Mouse (Mus musculus) heart, embryonic 15.5 days (tissue): ENCODE results near the gene Alox12b. TPM values are rescaled to one million over a fixed set of nuclear protein-coding genes. Genes with fewer than 3 reads are reported as not detected.

ENCODE experiments used
- ATAC-seq: fragments of 200-750 bp; cut with Nextera tagmentation; replicated peaks from 2 replicates; pipeline ENCODE4 v1.8.0; 2017; ENCODE audit warnings: low read depth, moderate TSS enrichment; ENCODE audit not compliant: insufficient number of reproducible peaks, insufficient read depth, low FRiP score
- H3K27ac ChIP-seq: fragments of 300-500 bp; sonication (generic); 2 replicates; pipeline ENCODE4 v1.5.1; 2015; ENCODE audit warnings: mild to moderate bottlenecking, inconsistent platforms
- H3K27me3 ChIP-seq: fragments of 300-500 bp; sonication (generic); 2 replicates; pipeline ENCODE4 v1.6.1; 2015; ENCODE audit warnings: inconsistent platforms
- H3K36me3 ChIP-seq: fragments of 300-500 bp; sonication (generic); 2 replicates; pipeline ENCODE4 v1.6.1; 2015; ENCODE audit warnings: mild to moderate bottlenecking, inconsistent platforms
- H3K4me1 ChIP-seq: fragments of 300-500 bp; sonication (generic); replicated peaks from 2 replicates; pipeline ENCODE4 v1.6.1; 2015; ENCODE audit warnings: inconsistent platforms
- H3K4me2 ChIP-seq: fragments of 300-500 bp; sonication (generic); 2 replicates; pipeline ENCODE4 v1.6.1; 2015; ENCODE audit warnings: inconsistent platforms, mild to moderate bottlenecking, moderate library complexity
- H3K4me3 ChIP-seq: fragments of 300-500 bp; sonication (generic); 2 replicates; pipeline ENCODE4 v1.5.1; 2015; ENCODE audit warnings: mild to moderate bottlenecking, inconsistent platforms
- H3K9ac ChIP-seq: fragments of 300-500 bp; sonication (generic); 2 replicates; pipeline ENCODE4 v1.6.1; 2015; ENCODE audit warnings: mild to moderate bottlenecking, inconsistent platforms
- H3K9me3 ChIP-seq: fragments of 300-500 bp; sonication (generic); replicated peaks from 2 replicates; pipeline ENCODE4 v1.6.1; 2016; ENCODE audit warnings: inconsistent platforms
- WGBS: fragments of 180-500 bp; shearing (Covaris S2); methylation state at CpG from one replicate; pipeline ENCODE4 v1.1.7; 2015; ENCODE audit warnings: mixed read lengths; 5-methylcytosine and 5-hydroxymethylcytosine counted together
- polyA plus RNA-seq: library from polyadenylated mRNA; unstranded; fragments of >200 nt; fragmentation: Nextera tagmentation; extraction: Ambion mirVana; gene quantifications from 2 replicates; pipeline ENCODE4 v1.2.1, GENCODE M21; 2015

The Alox12b gene
- polyA plus RNA-seq, 1 experiment from 2014 or later, result 0.05 TPM

GRCm38 (mm10) chr11:69117737-69118695, 38.8 kb upstream of the Alox12b start:
- peak overlapping the region; percentile 66 for H3K4me3 ChIP-seq
- H3K4me2 ChIP-seq, result peak overlapping the region; percentile 87
- peak overlapping the region; percentile 91 for H3K27ac ChIP-seq
- H3K36me3 ChIP-seq, result no peaks in the 10 kb centered on the region
- H3K4me1 ChIP-seq, result peaks cover 36% of the 10 kb centered on the region
- peak overlapping the region; percentile 76 for H3K9ac ChIP-seq
- no peak for ATAC-seq
- H3K27me3 ChIP-seq, result no peaks in the 10 kb centered on the region
- WGBS, result under 1% methylated on average over 45 of the region's 45 CpGs
- no peaks in the 10 kb centered on the region for H3K9me3 ChIP-seq

GRCm38 (mm10) chr11:69118765-69119164, 38.0 kb upstream of the Alox12b start:
- Histone ChIP-seq H3K27me3 (no peaks in the 10 kb centered on the region), H3K9ac (no peak overlapping the region), H3K4me2 (peak overlapping the region; percentile 87), H3K36me3 (no peaks in the 10 kb centered on the region), H3K9me3 (no peaks in the 10 kb centered on the region), H3K27ac (peak overlapping the region; percentile 91), H3K4me1 (peaks cover 39% of the 10 kb centered on the region), H3K4me3 (peak overlapping the region; percentile 66)
- no peak for ATAC-seq
- under 1% methylated on average over 15 of the region's 15 CpGs for WGBS

GRCm38 (mm10) chr11:69119446-69120155, 37.2 kb upstream of the Alox12b start:
- no peaks in the 10 kb centered on the region for H3K27me3 ChIP-seq
- no peaks in the 10 kb centered on the region for H3K9me3 ChIP-seq
- H3K27ac ChIP-seq, result no peak overlapping the region
- peaks cover 39% of the 10 kb centered on the region for H3K4me1 ChIP-seq
- H3K9ac ChIP-seq, result no peak overlapping the region
- peak overlapping the region; percentile 87 for H3K4me2 ChIP-seq
- peak overlapping the region; percentile 66 for H3K4me3 ChIP-seq
- H3K36me3 ChIP-seq, result no peaks in the 10 kb centered on the region
- ATAC-seq, result no peak
- 45% methylated on average over 14 of the region's 14 CpGs for WGBS

DNA sequence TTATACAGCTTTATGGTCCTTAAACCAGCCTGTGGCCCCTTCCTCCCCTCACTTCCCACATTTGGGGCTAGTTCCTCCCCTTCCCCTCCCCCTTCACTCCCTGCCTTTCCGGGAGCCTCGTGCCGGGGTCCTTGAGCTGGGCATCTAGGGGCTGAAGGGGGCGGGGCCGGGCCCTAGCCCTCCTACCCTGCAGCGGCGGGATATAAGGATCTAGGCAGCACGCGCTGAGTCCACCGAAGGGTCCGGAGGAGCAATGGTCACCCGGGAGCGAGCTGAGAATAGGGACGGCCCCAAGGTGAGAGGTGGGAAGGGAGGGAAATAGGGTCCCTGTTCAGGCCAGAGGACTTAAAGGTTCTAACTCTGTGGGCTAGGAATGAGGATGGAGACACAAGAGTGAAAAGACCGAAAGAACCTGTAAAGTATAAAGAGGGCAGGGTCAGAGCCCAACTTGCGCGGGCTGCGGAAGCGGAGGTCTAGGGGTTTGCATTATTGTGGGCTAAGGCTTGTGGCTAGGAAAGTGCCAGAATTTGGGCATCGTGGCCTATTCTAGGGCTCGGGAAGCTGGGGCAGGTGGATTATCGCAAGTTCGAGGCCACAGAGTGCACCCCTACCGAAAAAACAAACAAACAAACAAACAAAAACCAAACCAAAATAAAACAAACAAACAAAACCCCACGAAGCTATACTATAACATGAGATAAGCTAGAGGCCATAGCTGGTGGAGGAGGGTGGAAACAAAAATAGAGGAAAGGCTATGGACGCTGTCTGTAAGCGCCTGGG, 36.4 kb upstream of the Alox12b start, which contains the start of gene Hes7:
Hes7 (plus strand) TSS at position 184 of the 780 bp plus-strand sequence.
- ATAC-seq, result no peak
- H3K9me3 ChIP-seq, result no peaks in the 10 kb centered on the region
- H3K4me3 ChIP-seq, result peak within 1 kb of the TSS; percentile 66
- peak within 1 kb of the TSS; percentile 94 for H3K27ac ChIP-seq
- H3K27me3 ChIP-seq, result no peaks in the 10 kb centered on the region
- H3K4me2 ChIP-seq, result peak within 1 kb of the TSS; percentile 87
- H3K36me3 ChIP-seq, result no peaks in the 10 kb centered on the region
- H3K4me1 ChIP-seq, result peaks cover 39% of the 10 kb centered on the region
- peak within 1 kb of the TSS; percentile 67 for H3K9ac ChIP-seq
- 5% methylated on average over 27 of the region's 27 CpGs for WGBS

- peak overlapping the region; percentile 94 for H3K27ac ChIP-seq
- H3K4me3 ChIP-seq, result peak overlapping the region; percentile 65
- 2% methylated on average over 33 of the region's 33 CpGs for WGBS
- ATAC-seq, result no peak
- H3K4me2 ChIP-seq, result peak overlapping the region; percentile 87
- H3K4me1 ChIP-seq, result peaks cover 46% of the 10 kb centered on the region
- no peaks in the 10 kb centered on the region for H3K36me3 ChIP-seq
- H3K9me3 ChIP-seq, result no peaks in the 10 kb centered on the region
- peak overlapping the region; percentile 67 for H3K9ac ChIP-seq
- H3K27me3 ChIP-seq, result no peaks in the 10 kb centered on the region
Observed at GRCm38 (mm10) chr11:69121001-69121740, 35.6 kb upstream of the Alox12b start.

DNA sequence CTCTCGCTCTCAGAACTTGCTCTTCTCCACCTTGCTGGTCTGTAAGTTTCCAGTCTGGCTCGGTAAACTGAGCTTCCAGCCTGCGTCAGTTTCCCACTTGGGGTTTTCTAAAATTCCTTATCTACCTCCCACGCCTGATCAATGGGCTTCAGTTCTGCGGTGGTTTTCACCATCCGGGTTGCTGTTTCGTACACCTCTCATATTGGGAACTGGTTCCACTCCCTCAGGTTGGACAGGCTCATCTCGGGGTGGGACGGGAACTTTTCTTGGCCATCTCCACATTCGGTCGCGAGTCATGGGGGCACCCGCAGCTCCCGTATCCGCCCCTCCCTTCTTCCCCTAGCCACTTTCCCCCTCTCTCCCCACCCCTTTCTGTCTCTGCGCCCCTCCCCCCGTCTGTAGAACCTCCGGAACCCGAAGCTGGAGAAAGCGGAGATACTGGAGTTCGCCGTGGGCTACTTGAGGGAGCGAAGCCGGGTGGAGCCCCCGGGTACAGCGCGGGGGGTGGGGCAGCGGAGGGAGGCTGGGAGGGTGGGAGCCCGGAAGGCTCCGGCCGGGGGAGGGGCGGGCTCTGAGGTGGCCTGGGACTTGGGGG, 35.0 kb upstream of the Alox12b start:
- peak overlapping the region; percentile 94 for H3K27ac ChIP-seq
- H3K9me3 ChIP-seq, result no peaks in the 10 kb centered on the region
- peaks cover 51% of the 10 kb centered on the region for H3K4me1 ChIP-seq
- no peaks in the 10 kb centered on the region for H3K36me3 ChIP-seq
- no peaks in the 10 kb centered on the region for H3K27me3 ChIP-seq
- ATAC-seq, result no peak
- peak overlapping the region; percentile 67 for H3K9ac ChIP-seq
- WGBS, result under 1% methylated on average over 32 of the region's 32 CpGs
- H3K4me2 ChIP-seq, result peak overlapping the region; percentile 87
- peak overlapping the region; percentile 65 for H3K4me3 ChIP-seq

GRCm38 (mm10) chr11:69122336-69122951, 34.3 kb upstream of the Alox12b start, which contains the start of gene 9130213A22Rik:
Gene 9130213A22Rik (minus strand): TSS chr11:69122589.
- Histone ChIP-seq H3K9ac (peak within 1 kb of the TSS; percentile 67), H3K4me1 (peaks cover 50% of the 10 kb centered on the region), H3K27me3 (no peaks in the 10 kb centered on the region; the same call in 1 of the 2 replicates), H3K9me3 (no peaks in the 10 kb centered on the region), H3K4me2 (peak within 1 kb of the TSS; percentile 87), H3K4me3 (peak within 1 kb of the TSS; percentile 65), H3K36me3 (no peaks in the 10 kb centered on the region), H3K27ac (peak within 1 kb of the TSS; percentile 94)
- ATAC-seq, result peak; percentile 78
- under 1% methylated on average over 66 of the region's 66 CpGs for WGBS

GRCm38 (mm10) chr11:69123056-69123692, 33.6 kb upstream of the Alox12b start:
- Histone ChIP-seq H3K4me1 (peaks cover 51% of the 10 kb centered on the region), H3K36me3 (no peaks in the 10 kb centered on the region), H3K9me3 (no peaks in the 10 kb centered on the region), H3K27me3 (no peaks in the 10 kb centered on the region; the same call in 1 of the 2 replicates), H3K9ac (peak overlapping the region; percentile 67), H3K4me2 (peak overlapping the region; percentile 87), H3K4me3 (peak overlapping the region; percentile 65), H3K27ac (peak overlapping the region; percentile 94)
- no peak for ATAC-seq
- under 1% methylated on average over 29 of the region's 29 CpGs for WGBS

GRCm38 (mm10) chr11:69123693-69124497, 32.9 kb upstream of the Alox12b start:
- WGBS, result 0% methylated on average over 31 of the region's 31 CpGs
- ATAC-seq, result peak; percentile 45
- Histone ChIP-seq H3K9ac (peak overlapping the region; percentile 65), H3K36me3 (no peaks in the 10 kb centered on the region), H3K4me1 (peaks cover 49% of the 10 kb centered on the region), H3K4me2 (peak overlapping the region; percentile 87), H3K27me3 (no peaks in the 10 kb centered on the region; the same call in 1 of the 2 replicates), H3K27ac (peak overlapping the region; percentile 94), H3K4me3 (peak overlapping the region; percentile 65), H3K9me3 (no peaks in the 10 kb centered on the region)
